Mouse (Mus musculus) embryonic fibroblast, embryonic 13.5 days (primary cell): Measurements from ENCODE around the gene Gfpt2.
"Not testable (repeated sequence)": the region's sequence is repeated elsewhere in the genome, so short reads cannot be mapped to it uniquely, and the experiment has no call there.

Experiments
- CTCF ChIP-seq: IDR thresholded peaks from 2 replicates; pipeline ENCODE4 v1.5.1; 2011; ENCODE audit warnings: mild to moderate bottlenecking, control low read depth, low read length, moderate library complexity, borderline replicate concordance; ENCODE audit not compliant: insufficient read depth
- POLR2A ChIP-seq: IDR thresholded peaks from 2 replicates; pipeline ENCODE4 v1.6.1; 2011; ENCODE audit warnings: low read depth, mild to moderate bottlenecking, control low read depth, low read length, moderate library complexity

GRCm38 (mm10) chr11:49810696-49811095, 16.7 kb downstream of the Gfpt2 start:
- TF ChIP-seq CTCF, POLR2A: not testable (repeated sequence)
